Mouse (Mus musculus) T-helper 2 cell (primary cell): ENCODE results near the gene Olfr402.
"Not testable (repeated sequence)": the region's sequence is repeated elsewhere in the genome, so short reads cannot be mapped to it uniquely, and the experiment has no call there.

Experiments used
- in situ Hi-C: fragments of 300-600 bp; cut with MboI, MseI; formaldehyde crosslinking; loops from one replicate; pipeline ENCODE4 v1.15.1; 2025; ENCODE audit warnings: high pct_unique_total_duplicates

Olfr402 gene

DNA sequence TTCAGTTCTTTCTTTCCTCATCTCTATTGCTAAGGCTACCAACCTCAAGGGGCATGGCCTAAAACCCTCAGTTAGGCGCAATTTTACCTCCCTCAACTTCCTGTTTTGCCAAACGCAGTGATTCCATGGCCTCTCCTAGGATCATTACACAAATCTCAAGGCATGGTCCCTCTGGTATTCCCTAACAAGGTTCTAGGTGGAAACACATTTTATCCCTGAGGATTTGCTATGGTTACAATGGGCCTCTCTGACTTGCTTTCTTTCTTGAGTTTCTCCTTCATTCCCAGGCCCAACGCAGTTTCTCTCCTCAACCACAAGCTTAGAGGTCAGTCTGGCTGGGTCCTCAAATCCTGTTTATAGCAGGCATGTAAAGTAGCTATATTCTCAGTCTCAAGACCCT is at the start of gene Olfr402:
Gene Olfr402, plus strand, starts transcription at position 301 of the 400 bp plus-strand sequence.
- in situ Hi-C loops: no loop called here

DNA sequence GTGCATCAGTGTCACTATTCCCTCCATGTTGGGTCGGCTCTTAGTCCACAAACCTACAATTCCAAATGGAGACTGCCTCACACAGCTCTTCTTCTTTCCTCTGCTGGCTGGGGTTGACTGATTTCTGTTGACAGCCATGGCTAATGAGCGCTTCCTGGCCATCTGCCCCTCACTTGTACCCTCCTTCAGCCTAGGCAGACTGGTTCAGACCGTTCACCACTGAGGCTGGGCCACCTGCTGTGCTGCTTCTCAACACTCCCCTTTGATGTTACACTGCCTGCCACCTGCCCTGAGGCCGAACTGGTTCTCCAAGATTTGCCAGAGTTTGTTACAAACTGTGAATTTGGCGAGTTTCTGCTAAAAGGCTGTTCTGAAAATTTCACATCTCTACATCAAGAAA is 48.3 kb upstream of the Olfr402 start:
- in situ Hi-C loops: no loop called here

DNA sequence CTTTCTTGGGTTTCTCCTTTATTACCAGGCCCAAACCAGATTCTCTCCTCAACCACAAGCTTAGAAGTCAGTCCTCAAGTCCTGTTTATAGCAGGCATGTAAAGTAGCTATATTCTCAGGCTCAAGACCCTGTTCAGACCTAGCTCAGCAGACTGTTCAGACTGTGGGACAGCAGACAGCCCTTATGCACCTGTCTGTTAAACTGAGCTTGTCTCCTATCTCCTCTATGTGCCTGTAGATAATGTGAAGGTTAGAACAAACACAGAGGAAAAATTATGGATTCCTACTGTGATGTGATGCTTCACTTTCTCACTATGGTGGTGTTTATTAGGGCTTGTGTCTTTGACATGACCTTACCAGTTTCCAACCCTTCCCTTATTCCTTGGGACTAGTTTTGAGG is 39.9 kb upstream of the Olfr402 start, which contains the start of gene Olfr401:
Gene Olfr401, plus strand, starts transcription at position 301 of the 400 bp plus-strand sequence.
- in situ Hi-C loops: no loop called here

DNA sequence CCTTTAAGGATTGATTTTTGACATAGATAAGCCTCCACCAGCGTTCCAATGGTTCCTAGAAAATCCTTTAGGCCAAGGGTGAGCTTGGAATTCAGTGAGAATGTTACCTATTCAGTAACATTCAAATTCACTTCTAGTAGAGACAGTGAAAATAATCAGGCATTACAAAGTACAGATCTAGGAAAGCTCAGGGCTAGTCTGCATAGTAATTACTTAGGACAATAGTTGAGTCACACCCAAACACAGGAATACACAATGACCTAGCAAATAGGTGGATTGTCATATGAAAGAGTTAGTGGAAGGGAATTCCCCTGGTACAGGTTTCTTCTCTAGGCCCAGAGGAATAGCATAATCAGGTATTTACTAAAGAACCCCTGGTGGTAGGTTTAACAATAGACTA is 13.3 kb upstream of the Olfr402 start:
- in situ Hi-C loops: not testable (repeated sequence)

DNA sequence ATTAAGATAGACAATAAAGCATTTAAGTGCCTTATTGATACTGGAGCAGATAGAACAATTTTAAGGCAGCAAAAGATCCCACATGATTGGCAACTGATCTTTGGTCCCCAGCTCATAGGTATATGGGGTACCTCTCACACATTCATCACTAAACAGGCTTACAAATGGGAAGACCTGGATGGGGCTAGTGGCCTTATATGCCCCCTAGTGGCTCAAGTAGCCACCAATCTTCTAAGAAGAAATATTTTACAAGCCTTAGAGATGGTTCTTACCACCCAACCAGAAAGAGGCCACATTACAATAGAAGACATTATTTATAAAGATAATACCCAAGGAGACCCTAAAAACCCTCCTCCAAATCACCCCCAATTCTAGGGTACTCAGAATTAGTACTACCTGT is 7.5 kb upstream of the Olfr402 start:
- in situ Hi-C loops: no loop called here

DNA sequence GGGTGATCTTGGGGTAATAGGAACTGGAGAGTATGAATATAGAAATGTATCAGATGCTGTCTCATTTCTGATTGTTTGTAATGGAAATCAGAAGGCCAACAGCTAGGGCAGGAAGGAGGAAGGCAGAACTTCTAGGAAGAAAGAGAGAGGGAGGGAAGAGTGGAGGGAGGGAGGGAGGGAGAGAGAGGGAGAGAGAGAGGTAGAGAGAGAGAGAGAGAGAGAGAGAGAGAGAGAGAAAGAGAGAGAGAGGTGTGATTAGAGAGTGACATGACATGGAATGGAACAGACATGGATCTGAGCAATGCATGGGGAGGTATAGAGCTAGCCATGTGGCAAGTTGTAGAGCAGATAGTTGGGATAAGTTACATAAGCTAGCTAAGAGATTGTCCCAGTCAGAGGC is 15.4 kb downstream of the Olfr402 start:
- in situ Hi-C loops: no loop called here

DNA sequence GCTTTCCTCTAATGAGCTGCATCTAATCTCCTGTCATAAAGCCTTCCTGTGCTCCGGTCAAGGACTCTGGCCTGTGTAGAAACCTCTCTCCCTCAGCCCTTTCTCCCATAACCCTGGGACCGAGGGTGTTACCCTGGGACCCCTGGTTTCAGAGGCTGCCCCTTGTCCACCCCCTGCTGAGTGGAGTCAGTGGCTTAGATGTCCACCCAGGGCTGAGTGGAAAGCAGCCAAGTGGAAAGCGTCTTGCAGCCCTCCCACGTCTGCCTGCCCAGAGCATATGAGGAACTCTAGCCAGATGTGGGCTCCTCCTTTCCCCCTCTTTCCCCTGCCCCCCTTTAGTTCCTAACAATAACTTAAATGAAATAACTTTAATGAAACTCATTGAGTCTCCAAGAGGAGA is 29.8 kb downstream of the Olfr402 start:
- in situ Hi-C loops: no loop called here

DNA sequence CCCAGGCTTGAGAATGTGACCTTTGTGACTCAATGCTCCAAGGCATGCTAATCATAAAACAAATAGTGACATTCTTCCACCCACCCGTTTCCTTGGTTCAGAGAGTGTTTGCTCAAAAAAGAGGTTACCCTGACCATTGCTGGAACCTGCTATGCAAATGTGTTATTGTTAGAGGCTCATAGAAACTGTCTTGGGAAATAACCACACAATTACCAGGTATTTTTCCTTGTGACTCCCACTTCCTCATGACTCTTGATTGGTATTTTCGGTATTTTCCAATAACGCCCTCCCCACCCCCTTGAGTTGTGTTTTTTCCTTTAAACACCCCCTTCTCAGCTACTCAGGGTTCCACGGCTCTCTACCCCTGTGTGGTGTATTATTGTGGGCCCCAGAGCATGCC is 30.4 kb downstream of the Olfr402 start:
- in situ Hi-C loops: no loop called here

DNA sequence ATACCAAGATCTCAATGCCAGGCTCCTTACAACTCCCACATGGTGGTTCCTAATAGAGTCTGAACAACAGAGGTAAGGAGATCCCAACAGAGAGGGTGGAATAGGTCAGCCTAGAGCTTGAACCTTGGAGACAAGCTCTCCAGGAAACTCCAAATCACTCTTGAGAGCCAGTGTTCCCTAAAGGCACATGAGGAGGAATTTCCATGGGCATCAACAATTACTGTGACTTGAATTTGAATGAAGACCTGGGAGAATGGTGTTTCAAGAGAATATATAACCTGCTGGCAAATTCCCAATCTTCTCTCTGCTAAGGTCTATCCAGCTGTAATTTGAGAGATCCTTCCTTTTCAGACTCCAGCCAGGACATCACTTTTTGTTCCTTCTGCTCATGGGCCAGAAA is 32.6 kb downstream of the Olfr402 start, which contains the start of gene Olfr403:
Gene Olfr403, plus strand, starts transcription at position 301 of the 400 bp plus-strand sequence.
- in situ Hi-C loops: no loop called here
